1 mouse cellular context compared by ENCODE assay signal in genomic region chr7:45015344-45015956, GRCm38 (mm10).
TF ChIP-seq lines count a peak whose summit lies in the region.

No protein-coding gene starts in this region.

TF ChIP-seq in MEL, 35 proteins besides CTCF, POLR2A, EP300 and RAD21 (continued from another document):
- 0 out of 2 replicates have a peak, but pooled peaks have one; percentile 15 for TF ChIP-seq ELF1 (IDR thresholded peaks at IDR 0.05; ENCODE audit: low read depth, low read length)
- TF ChIP-seq POLR2AphosphoS2 (IDR thresholded peaks at IDR 0.05; ENCODE audit: low read length), result peak; percentile 88
- TF ChIP-seq KAT2A (conservative IDR thresholded peaks at IDR 0.05; ENCODE audit: low read depth, low read length), result no peak
- peak; percentile 94 for TF ChIP-seq ZMIZ1 (IDR thresholded peaks at IDR 0.05; ENCODE audit: low read depth, low read length)
- TF ChIP-seq USF2 (IDR thresholded peaks at IDR 0.05; ENCODE audit: borderline replicate concordance in 1 of 2, insufficient read depth in 1 of 2, low read depth in 1 of 2, low read length in 2 of 2), result no peak
- no peak for TF ChIP-seq ZKSCAN1 (IDR thresholded peaks at IDR 0.05; ENCODE audit: low read depth, low read length)
- no peak for TF ChIP-seq CHD2 (IDR thresholded peaks at IDR 0.05; ENCODE audit: low read length)
- TF ChIP-seq UBTF (IDR thresholded peaks at IDR 0.05; ENCODE audit: borderline replicate concordance, insufficient read depth, low read depth, low read length), result no peak
- TF ChIP-seq HCFC1 (IDR thresholded peaks at IDR 0.05; ENCODE audit: low read depth, low read length), result peak; percentile 41
- no peak for TF ChIP-seq USF1 (IDR thresholded peaks at IDR 0.05; ENCODE audit: low read depth, low read length)
- TF ChIP-seq MEF2A (IDR thresholded peaks at IDR 0.05; ENCODE audit: extremely low read depth, insufficient replicate concordance, low read depth, low read length, poor library complexity, severe bottlenecking), result no peak
- TF ChIP-seq RCOR1 (IDR thresholded peaks at IDR 0.05; ENCODE audit: low read depth, low read length), result peak; percentile 8; the same call in 1 of the 2 replicates
- TF ChIP-seq MYB (IDR thresholded peaks at IDR 0.05; ENCODE audit: low read depth, low read length), result 0 out of 2 replicates have a peak, but pooled peaks have one; percentile 11
- no peak for TF ChIP-seq JUND (IDR thresholded peaks at IDR 0.05; ENCODE audit: low read depth, low read length)
- no peak for TF ChIP-seq TAL1 (IDR thresholded peaks at IDR 0.05; ENCODE audit: low read length)
- no peak for TF ChIP-seq BHLHE40 (IDR thresholded peaks at IDR 0.05; ENCODE audit: borderline replicate concordance, low read depth, low read length)
- peak; percentile 95 for TF ChIP-seq TBP (IDR thresholded peaks at IDR 0.05; ENCODE audit: low read depth, low read length)
- TF ChIP-seq E2F4 (IDR thresholded peaks at IDR 0.05; ENCODE audit: borderline replicate concordance, low read depth, low read length), result 0 out of 2 replicates have a peak, but pooled peaks have one; percentile 36
- TF ChIP-seq SIN3A (IDR thresholded peaks at IDR 0.05; ENCODE audit: low read length), result peak; percentile 68; the same call in 1 of the 2 replicates
- 0 out of 2 replicates have a peak, but pooled peaks have one; percentile 16 for TF ChIP-seq ETS1 (IDR thresholded peaks at IDR 0.05; ENCODE audit: low read depth, low read length)
TF ChIP-seq in MEL: peak in this region for 14.
